Mouse (Mus musculus): ENCODE measurements at regions not wholly inside any gene's neighbourhood (a gene's known extent, or its start where the extent isn't known, plus 50 kb on each side); places are given as distances from the start of the nearest gene placed in this dataset.

DNA sequence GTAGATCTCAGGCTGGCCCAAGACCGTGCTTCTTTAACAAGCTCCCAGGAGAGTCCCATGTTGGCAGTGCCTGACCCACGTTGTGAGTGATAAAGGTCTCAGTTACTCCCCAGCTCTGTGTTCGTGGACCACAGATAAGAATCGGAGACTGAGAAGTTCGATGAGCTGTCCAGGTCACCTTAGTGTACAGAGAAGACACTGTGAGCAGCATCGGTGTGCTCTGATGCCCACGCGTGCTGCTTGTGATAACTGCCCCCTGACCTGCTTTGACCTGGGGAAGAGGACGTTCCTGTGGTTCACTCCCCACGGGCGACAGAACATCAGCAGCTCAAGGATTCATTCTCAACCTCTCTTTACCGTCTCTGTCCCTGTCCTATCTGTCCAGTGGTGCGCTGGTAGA lies 117.1 kb upstream of the Sgk1 start:
- TF ChIP-seq CTCF (IDR thresholded peaks at IDR 0.05), result no peak
- no peak for TF ChIP-seq EP300 (IDR thresholded peaks at IDR 0.05)

Data from lung, postnatal 0 days (tissue).